7 mouse cellular contexts compared by ENCODE assay signal in the genomic region with DNA sequence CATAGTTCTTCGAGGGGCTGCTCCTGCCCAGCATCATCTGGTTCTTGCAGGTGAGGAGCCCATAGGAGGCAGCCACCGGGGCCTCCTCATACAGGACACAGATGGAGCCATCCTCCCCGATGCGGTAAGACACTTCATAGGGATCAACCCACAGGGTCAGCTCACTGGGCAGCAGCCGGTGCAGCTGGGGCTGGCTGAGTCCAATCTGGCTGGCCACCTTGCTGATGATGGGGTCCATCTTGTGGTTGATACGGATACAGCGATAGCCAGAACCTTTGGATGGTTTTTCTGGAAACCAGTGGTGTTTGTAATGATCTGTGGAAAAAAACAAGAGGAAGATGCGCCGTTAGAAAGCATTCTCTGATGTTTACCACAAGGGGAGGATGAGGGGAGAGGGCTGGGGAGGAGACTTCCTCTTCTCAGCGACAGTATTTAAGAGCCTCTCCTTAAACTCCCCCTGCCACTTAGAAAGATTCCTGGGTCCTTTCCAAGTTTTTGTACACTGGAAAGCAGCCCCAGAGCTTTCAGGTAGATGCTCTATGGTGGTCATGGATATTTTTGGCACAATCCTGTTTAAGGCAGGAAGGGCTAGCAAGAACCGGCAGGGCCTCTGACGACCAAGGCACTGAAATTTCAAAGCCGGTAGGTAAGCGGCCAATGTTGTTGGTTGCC. TPM values are rescaled to one million over a fixed set of nuclear protein-coding genes. Genes with fewer than 3 reads are reported as not detected.
DNase-seq lines count a peak whose midpoint lies in the region; ATAC-seq and TF ChIP-seq lines count a peak whose summit lies in the region.

No protein-coding gene starts in this region.

- no peaks in the 10 kb centered on the region for H3K9me3 ChIP-seq in E14TG2a.4 (ENCODE audit: low read length)
- no peaks in the 10 kb centered on the region for H3K9me3 ChIP-seq in embryonic facial prominence, embryonic 11.5 days (replicated peaks; ENCODE audit: control insufficient read depth, low read length)
- H3K9me3 ChIP-seq in hindbrain, embryonic 13.5 days: no peaks in the 10 kb centered on the region
- no peaks in the 10 kb centered on the region for H3K9me3 ChIP-seq in liver, embryonic 11.5 days (ENCODE audit: control insufficient read depth, low read length)
- H3K9me3 ChIP-seq in neural tube, embryonic 12.5 days: no peaks in the 10 kb centered on the region

- 55% methylated on average over 14 of the region's 14 CpGs for WGBS in embryonic facial prominence, embryonic 11.5 days
- WGBS in hindbrain, embryonic 13.5 days: 29% methylated on average over 14 of the region's 14 CpGs
- 27% methylated on average over 14 of the region's 14 CpGs for WGBS in liver, embryonic 11.5 days
- 37% methylated on average over 14 of the region's 14 CpGs for WGBS in neural tube, embryonic 12.5 days

- peaks cover 25% of the 10 kb centered on the region for H3K79me2 ChIP-seq in C2C12 (ENCODE audit: control insufficient read depth, insufficient read depth)

- H3K27ac ChIP-seq in embryonic facial prominence, embryonic 11.5 days (replicated peaks; ENCODE audit: low read depth, low read length): peak overlapping the region; percentile 41; the same call in 1 of the 2 replicates
- peak overlapping the region; percentile 87 for H3K27ac ChIP-seq in hindbrain, embryonic 13.5 days
- peak overlapping the region; percentile 80 for H3K27ac ChIP-seq in liver, embryonic 11.5 days (ENCODE audit: low read depth, low read length)
- peak overlapping the region; percentile 44 for H3K27ac ChIP-seq in neural tube, embryonic 12.5 days

- DNase-seq in embryonic facial prominence, embryonic 11.5 days (ENCODE audit: low spot score): no peak
- DNase-seq in liver, embryonic 11.5 days (ENCODE audit: low spot score): no peak
- no peak for DNase-seq in urinary bladder, postnatal 25 days (ENCODE audit: low spot score)

- H3ac ChIP-seq in C2C12 (ENCODE audit: control insufficient read depth, insufficient read length, low read depth): no peak overlapping the region

- H3K27me3 ChIP-seq in C2C12 (ENCODE audit: control insufficient read depth, insufficient read depth, insufficient read length) (no peaks in the 10 kb centered on the region), E14TG2a.4 (ENCODE audit: insufficient read depth, low read length) (peaks cover 23% of the 10 kb centered on the region)
- no peaks in the 10 kb centered on the region for H3K27me3 ChIP-seq in embryonic facial prominence, embryonic 11.5 days (ENCODE audit: control insufficient read depth, insufficient read depth, low read length)
- no peaks in the 10 kb centered on the region for H3K27me3 ChIP-seq in hindbrain, embryonic 13.5 days
- no peaks in the 10 kb centered on the region; the same call in 1 of the 2 replicates for H3K27me3 ChIP-seq in liver, embryonic 11.5 days (replicated peaks; ENCODE audit: control insufficient read depth, insufficient read depth, low read length)
- no peaks in the 10 kb centered on the region for H3K27me3 ChIP-seq in neural tube, embryonic 12.5 days (replicated peaks)

- H3K79me3 ChIP-seq in C2C12 (ENCODE audit: low read depth): peaks cover 3% of the 10 kb centered on the region

- H3K9ac ChIP-seq in embryonic facial prominence, embryonic 11.5 days (replicated peaks; ENCODE audit: low read length): peak overlapping the region; percentile 73
- peak overlapping the region; percentile 85 for H3K9ac ChIP-seq in hindbrain, embryonic 13.5 days
- H3K9ac ChIP-seq in liver, embryonic 11.5 days (ENCODE audit: low read depth, low read length): peak overlapping the region; percentile 83
- peak overlapping the region; percentile 84 for H3K9ac ChIP-seq in neural tube, embryonic 12.5 days

- TF ChIP-seq CTCF in C2C12 (IDR thresholded peaks at IDR 0.05; ENCODE audit: control insufficient read depth, insufficient read depth, insufficient read length) (no peak), E14TG2a.4 (conservative IDR thresholded peaks at IDR 0.05; ENCODE audit: low read length) (no peak)

- H3K36me3 ChIP-seq in C2C12 (ENCODE audit: control insufficient read depth, insufficient read depth) (peaks cover 19% of the 10 kb centered on the region), E14TG2a.4 (ENCODE audit: insufficient read depth, low read length) (peaks cover 42% of the 10 kb centered on the region)
- H3K36me3 ChIP-seq in embryonic facial prominence, embryonic 11.5 days (replicated peaks; ENCODE audit: control insufficient read depth, insufficient read depth, low read depth, low read length): no peaks in the 10 kb centered on the region; the same call in 1 of the 2 replicates
- no peaks in the 10 kb centered on the region for H3K36me3 ChIP-seq in hindbrain, embryonic 13.5 days
- peaks cover 6% of the 10 kb centered on the region; the same call in 1 of the 2 replicates for H3K36me3 ChIP-seq in liver, embryonic 11.5 days (ENCODE audit: control insufficient read depth, insufficient read depth, low read length)
- peaks cover 15% of the 10 kb centered on the region for H3K36me3 ChIP-seq in neural tube, embryonic 12.5 days

- peak overlapping the region; percentile 80 for H3K4me2 ChIP-seq in embryonic facial prominence, embryonic 11.5 days (ENCODE audit: low read depth, low read length)
- H3K4me2 ChIP-seq in hindbrain, embryonic 13.5 days: peak overlapping the region; percentile 74
- H3K4me2 ChIP-seq in liver, embryonic 11.5 days: peak overlapping the region; percentile 88
- peak overlapping the region; percentile 71 for H3K4me2 ChIP-seq in neural tube, embryonic 12.5 days (replicated peaks)

- peaks cover 64% of the 10 kb centered on the region for H3K4me1 ChIP-seq in E14TG2a.4 (replicated peaks; ENCODE audit: low read depth, low read length)
- H3K4me1 ChIP-seq in embryonic facial prominence, embryonic 11.5 days (ENCODE audit: control insufficient read depth, insufficient read depth, low read length): no peaks in the 10 kb centered on the region; the same call in 1 of the 2 replicates
- peaks cover 72% of the 10 kb centered on the region for H3K4me1 ChIP-seq in hindbrain, embryonic 13.5 days (replicated peaks)
- peaks cover 55% of the 10 kb centered on the region for H3K4me1 ChIP-seq in liver, embryonic 11.5 days (replicated peaks; ENCODE audit: control insufficient read depth, insufficient read depth, low read length)
- H3K4me1 ChIP-seq in neural tube, embryonic 12.5 days: peaks cover 59% of the 10 kb centered on the region

- ATAC-seq in embryonic facial prominence, embryonic 11.5 days (replicated peaks; ENCODE audit: insufficient number of reproducible peaks, low FRiP score, low TSS enrichment, low read depth): no peak
- ATAC-seq in hindbrain, embryonic 13.5 days (ENCODE audit: low FRiP score): no peak
- ATAC-seq in liver, embryonic 11.5 days (replicated peaks; ENCODE audit: low FRiP score): no peak
- ATAC-seq in neural tube, embryonic 12.5 days (ENCODE audit: low FRiP score, low read depth): no peak

- H3K4me3 ChIP-seq in C2C12 (ENCODE audit: insufficient read depth, poor library complexity, severe bottlenecking): peak overlapping the region; percentile 68
- peak overlapping the region; percentile 89 for H3K4me3 ChIP-seq in E14TG2a.4 (replicated peaks; ENCODE audit: low read length)
- H3K4me3 ChIP-seq in embryonic facial prominence, embryonic 11.5 days (ENCODE audit: low read depth, low read length): peak overlapping the region; percentile 70
- H3K4me3 ChIP-seq in hindbrain, embryonic 13.5 days: peak overlapping the region; percentile 72
- peak overlapping the region; percentile 79 for H3K4me3 ChIP-seq in liver, embryonic 11.5 days (ENCODE audit: low read depth, low read length)
- peak overlapping the region; percentile 71 for H3K4me3 ChIP-seq in neural tube, embryonic 12.5 days

TF ChIP-seq in C2C12, 6 proteins besides CTCF, POLR2A, EP300 and RAD21:
- TF ChIP-seq FOSL1 (IDR thresholded peaks at IDR 0.05; ENCODE audit: insufficient read depth, low read length, poor library complexity, severe bottlenecking) (no peak), CEBPB (IDR thresholded peaks at IDR 0.05; ENCODE audit: low read depth) (no peak), MAX (IDR thresholded peaks at IDR 0.05) (no peak), USF1 (IDR thresholded peaks at IDR 0.05; ENCODE audit: low read depth) (no peak), MYOG (IDR thresholded peaks at IDR 0.05; ENCODE audit: control insufficient read depth, extremely low read depth, insufficient read length) (no peak), MYOD1 (IDR thresholded peaks at IDR 0.05; ENCODE audit: control insufficient read depth, insufficient read length, low read depth) (no peak)

RNA-seq across cellular contexts. Expression of a gene that starts 1.4 kb away (rescaled TPM):
- polyA plus RNA-seq in C2C12 (2012; fragmentation: generic; extraction: Trizol): 10.2 TPM
- 38.1 and 38.9 TPM in 2 replicates for polyA plus RNA-seq in embryonic facial prominence, embryonic 11.5 days (2014; fragmentation: Nextera tagmentation; extraction: Ambion mirVana)
- polyA plus RNA-seq in hindbrain, embryonic 13.5 days (2015; fragmentation: Nextera tagmentation; extraction: Ambion mirVana): 57.4 and 63.4 TPM in 2 replicates
- 38.6 and 39.9 TPM in 2 replicates for polyA plus RNA-seq in liver, embryonic 11.5 days (2014; fragmentation: Nextera tagmentation; extraction: Ambion mirVana)
- polyA plus RNA-seq in neural tube, embryonic 12.5 days (2016; fragmentation: Nextera tagmentation; extraction: Ambion mirVana): 114 and 120 TPM in 2 replicates

RNA-seq across cellular contexts. Expression of a gene that starts 33.5 kb away (rescaled TPM):
- 0.02 TPM for polyA plus RNA-seq in C2C12 (2012; fragmentation: generic; extraction: Trizol)
- not detected in 2 replicates for polyA plus RNA-seq in embryonic facial prominence, embryonic 11.5 days (2014; fragmentation: Nextera tagmentation; extraction: Ambion mirVana)
- 0.30 and 0.35 TPM in 2 replicates for polyA plus RNA-seq in hindbrain, embryonic 13.5 days (2015; fragmentation: Nextera tagmentation; extraction: Ambion mirVana)
- polyA plus RNA-seq in liver, embryonic 11.5 days (2014; fragmentation: Nextera tagmentation; extraction: Ambion mirVana): not detected in 2 replicates
- 0.15 and 0.38 TPM in 2 replicates for polyA plus RNA-seq in neural tube, embryonic 12.5 days (2016; fragmentation: Nextera tagmentation; extraction: Ambion mirVana)

RNA-seq across cellular contexts. Expression of a gene that starts 40.5 kb away (rescaled TPM):
- polyA plus RNA-seq in C2C12 (2012; fragmentation: generic; extraction: Trizol): 0.53 TPM
- polyA plus RNA-seq in embryonic facial prominence, embryonic 11.5 days (2014; fragmentation: Nextera tagmentation; extraction: Ambion mirVana): 2.4 and 3.9 TPM in 2 replicates
- 7.3 and 7.6 TPM in 2 replicates for polyA plus RNA-seq in hindbrain, embryonic 13.5 days (2015; fragmentation: Nextera tagmentation; extraction: Ambion mirVana)
- polyA plus RNA-seq in liver, embryonic 11.5 days (2014; fragmentation: Nextera tagmentation; extraction: Ambion mirVana): 2.7 and 3.9 TPM in 2 replicates
- polyA plus RNA-seq in neural tube, embryonic 12.5 days (2016; fragmentation: Nextera tagmentation; extraction: Ambion mirVana): 16.8 and 20.5 TPM in 2 replicates
